Mouse (Mus musculus) ES-CJ7 (cell line): Measurements from ENCODE around the gene Lin9.
A peak's percentile ranks its signal among the peaks of the same experiment; 100 is the strongest.
"Not testable (repeated sequence)": the region's sequence is repeated elsewhere in the genome, so short reads cannot be mapped to it uniquely, and the experiment has no call there.

Source experiments
- DNase-seq: peaks from one replicate; pipeline ENCODE4 v3.0.0; 2011; ENCODE audit warnings: low read depth, low spot score

The Lin9 gene

DNA sequence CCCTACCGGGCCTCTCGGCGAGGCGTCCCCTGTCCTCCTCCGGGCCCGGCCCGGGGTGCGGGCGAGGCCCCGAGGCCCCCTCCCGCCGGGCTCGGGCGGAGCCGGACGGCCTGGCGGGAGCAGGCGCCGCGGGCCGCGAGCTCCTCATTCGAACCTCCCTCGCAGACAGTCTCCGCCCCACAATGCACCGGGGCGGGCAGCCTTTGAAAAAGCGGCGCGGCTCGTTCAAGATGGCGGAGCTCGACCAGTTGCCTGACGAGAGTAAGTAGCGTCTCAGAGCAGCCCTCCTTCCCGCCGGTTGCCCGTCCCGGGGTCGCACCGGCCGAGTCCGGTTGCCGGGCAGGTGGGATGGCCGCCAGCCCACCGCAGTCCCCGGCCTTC lies at the start of gene Lin9:
Gene Lin9, plus strand, starts transcription at position 14 of the 381 bp plus-strand sequence.
- peak; percentile 91 for DNase-seq

GRCm38 (mm10) chr1:180600578-180600977 lies 40.4 kb upstream of the Lin9 start:
- DNase-seq = no peak

DNA sequence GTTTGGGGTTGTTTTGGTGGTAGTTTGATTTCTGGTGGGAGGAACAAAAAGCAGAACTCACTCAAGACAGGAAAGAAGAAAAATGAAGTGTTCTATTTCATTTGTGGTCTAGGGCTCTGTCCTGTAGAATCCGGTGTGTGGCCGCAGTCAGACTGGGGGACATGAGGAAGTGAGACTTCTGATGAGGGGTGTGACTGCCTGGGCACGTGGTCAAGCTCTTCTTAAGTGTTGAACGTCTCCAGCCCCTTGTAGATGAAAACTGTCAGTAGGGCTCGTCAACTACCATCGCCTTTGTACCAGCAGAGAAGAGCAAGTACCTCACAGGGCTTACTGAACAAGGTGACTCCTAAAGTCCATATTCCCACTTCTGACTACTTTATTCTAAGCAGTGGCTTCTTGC lies 39.1 kb upstream of the Lin9 start:
- DNase-seq = no peak

DNA sequence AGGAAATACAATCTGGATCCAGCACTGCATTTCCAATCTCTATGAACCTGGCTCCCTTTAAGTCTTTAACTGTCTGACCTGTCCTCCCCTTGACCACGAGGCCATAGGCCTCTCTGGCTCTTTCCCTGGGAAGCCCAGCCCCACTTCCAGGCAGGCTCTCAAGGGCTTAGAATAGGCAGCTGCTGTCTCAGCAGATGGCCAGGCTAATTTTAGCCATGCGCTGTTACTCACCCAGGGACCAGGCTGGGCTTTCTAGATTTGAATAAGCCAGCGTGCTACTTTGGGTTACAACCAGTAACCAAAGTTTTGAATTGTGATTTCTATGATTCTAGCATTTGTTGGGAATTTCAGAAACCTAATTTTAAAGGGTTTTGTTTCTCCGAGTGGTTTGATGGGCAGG lies 36.4 kb upstream of the Lin9 start:
- DNase-seq = no peak

DNA sequence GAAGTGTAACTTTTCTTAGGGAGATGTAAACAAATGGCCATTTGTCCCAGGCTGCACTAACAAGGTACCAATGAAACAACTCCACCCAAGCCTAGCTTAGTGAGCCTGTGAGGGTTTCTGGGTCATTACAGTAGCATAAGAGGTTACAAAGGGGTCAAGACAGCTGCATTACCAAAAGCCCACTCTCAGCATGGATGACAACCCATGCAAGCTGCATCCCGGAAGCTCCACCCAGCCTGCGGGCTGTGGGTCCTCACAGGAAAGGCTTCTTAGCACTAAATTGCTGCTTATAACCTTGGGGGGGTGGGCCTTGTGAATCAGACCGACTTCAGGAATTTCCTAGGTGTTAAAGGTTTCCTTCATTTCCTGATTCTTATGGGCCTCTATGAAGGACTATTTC lies 34.8 kb upstream of the Lin9 start:
- DNase-seq = peak; percentile 77

GRCm38 (mm10) chr1:180606796-180607577 lies 34.0 kb upstream of the Lin9 start:
- peak; percentile 95 for DNase-seq

DNA sequence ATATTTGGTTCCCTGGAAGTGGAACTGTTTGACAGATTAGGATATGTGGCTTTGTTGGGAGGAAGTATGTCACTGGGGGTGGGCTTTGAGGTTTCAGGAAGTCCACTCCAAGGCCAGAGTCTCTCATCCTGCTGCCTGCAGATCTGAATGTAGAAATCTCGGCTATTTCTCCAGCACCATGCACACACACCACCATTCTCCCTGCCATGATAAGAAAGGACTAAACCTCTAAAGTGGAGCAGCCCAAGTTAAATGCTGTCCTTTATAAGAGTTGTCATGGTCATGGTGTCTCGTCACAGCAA lies 33.4 kb upstream of the Lin9 start:
- DNase-seq = no peak

- not testable (repeated sequence) for DNase-seq
These were observed 29.1 kb upstream of the Lin9 start for GRCm38 (mm10) chr1:180611842-180612241.

DNA sequence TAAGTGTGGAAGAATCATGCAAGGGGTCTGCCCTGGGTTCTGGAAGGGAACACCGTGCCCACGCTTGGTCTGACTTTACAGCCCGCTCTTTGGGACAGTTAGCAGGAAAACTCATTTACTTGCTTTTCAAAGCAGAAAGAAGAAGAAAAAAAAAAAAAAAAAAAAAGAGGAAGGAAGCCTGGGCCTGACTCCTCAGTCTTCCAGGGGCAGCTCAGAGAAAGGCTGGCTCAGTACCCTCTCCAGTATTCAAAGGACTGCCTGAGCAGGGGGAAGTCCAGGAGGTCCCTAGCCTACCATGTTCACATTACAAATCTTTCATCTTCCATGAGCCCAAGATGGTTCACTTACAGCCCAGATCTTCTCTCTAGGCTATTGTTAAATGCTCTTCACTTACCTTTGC lies 24.2 kb upstream of the Lin9 start:
- no peak for DNase-seq

- DNase-seq = no peak
These were observed 18.6 kb upstream of the Lin9 start for GRCm38 (mm10) chr1:180622389-180622788.

- peak; percentile 80 for DNase-seq
These were observed 17.0 kb upstream of the Lin9 start for GRCm38 (mm10) chr1:180623911-180624310.

DNA sequence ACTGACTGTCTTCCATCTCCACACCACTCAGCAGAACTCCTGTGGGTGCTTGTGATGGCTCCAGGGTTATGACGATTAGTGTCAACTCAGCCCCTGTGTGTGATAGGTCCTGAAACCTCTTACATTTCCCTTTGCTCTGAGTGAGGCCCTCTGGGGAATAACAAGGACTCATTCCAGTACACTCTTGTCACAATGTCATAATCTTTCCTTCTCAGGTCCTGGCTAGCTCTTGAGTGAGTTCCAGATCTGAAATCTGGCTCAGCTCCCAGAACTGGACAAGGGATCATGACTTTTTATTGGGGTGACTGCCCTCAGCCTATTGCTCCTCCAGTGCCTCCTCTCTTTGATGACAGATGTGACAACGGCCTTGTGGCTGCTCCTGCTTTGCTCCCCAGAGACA lies 14.8 kb upstream of the Lin9 start:
- DNase-seq = no peak

GRCm38 (mm10) chr1:180637796-180638195 lies 3.2 kb upstream of the Lin9 start:
- not testable (repeated sequence) for DNase-seq

- peak; percentile 57 for DNase-seq
These were observed 1.2 kb upstream of the Lin9 start for GRCm38 (mm10) chr1:180639416-180640401.

DNA sequence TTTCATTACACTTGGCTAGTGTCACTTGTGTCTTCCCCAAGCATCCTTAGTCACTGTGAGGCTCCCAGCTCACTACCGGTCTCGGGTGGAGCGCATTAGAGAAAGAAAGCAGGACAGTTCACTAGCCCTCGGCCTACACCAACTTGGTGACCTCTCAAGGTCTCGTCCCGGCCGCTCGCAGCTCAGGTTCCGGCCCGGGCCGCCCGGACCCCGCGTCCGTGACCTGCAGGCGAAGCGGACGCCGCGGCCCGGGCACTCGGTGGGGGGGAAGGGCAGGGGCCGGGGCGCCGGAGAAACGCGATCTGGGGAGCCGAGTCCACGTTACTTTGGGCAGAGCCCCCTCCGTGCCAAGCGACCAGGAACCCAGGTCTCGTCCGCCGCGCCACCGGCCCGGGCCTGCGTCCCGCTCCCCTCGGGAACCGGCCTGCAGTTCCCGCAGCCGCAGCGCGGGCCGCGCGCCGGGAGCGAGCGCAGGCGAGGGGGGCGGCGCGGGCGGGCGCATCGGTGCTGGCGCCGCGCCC lies 285 bp upstream of the Lin9 start:
- DNase-seq = peak; percentile 66

DNA sequence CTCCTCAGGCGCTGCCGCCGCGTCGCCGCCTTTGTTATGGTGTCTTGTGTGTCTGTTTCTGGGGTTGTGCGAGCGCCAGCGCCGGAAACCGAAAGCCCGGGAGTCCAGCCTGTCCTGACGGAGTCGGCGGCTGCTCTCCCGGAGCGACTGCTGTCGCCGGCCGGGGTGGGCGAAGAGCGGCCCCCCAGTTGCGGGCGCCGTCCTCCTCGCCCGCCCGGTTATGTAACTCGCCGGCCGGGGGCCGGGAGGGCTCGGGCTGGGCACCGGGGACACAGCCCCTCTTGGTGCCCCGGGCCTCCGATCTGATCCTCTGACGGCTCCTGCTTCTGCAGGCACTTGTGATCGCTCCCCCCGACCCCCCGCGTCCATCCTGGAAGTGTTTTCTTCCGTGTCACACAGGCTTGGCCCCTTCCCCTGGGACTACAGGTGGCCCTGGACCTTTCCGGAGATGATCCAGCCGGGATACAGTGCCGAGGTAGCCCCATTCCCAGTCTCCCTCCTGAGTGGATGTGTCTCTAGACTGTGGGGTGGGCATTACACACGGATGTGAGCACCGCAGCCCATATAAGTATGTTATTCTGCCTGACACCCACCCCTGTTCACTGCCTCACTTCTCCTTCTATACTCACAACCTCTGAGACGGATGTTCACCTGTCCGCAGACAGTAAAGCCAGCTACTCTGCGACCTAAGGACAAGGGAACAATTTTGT lies 723 bp downstream of the Lin9 start:
- peak; percentile 39 for DNase-seq

GRCm38 (mm10) chr1:180642228-180642564 lies 1.2 kb downstream of the Lin9 start:
- peak; percentile 55 for DNase-seq

GRCm38 (mm10) chr1:180691284-180691683 lies 50.3 kb downstream of the Lin9 start:
- DNase-seq = no peak

GRCm38 (mm10) chr1:180696626-180697352 lies 55.8 kb downstream of the Lin9 start, which contains the start of gene Mixl1:
TSS of gene Mixl1 (minus strand) at chr1:180697034.
- DNase-seq = peak; percentile 74

DNA sequence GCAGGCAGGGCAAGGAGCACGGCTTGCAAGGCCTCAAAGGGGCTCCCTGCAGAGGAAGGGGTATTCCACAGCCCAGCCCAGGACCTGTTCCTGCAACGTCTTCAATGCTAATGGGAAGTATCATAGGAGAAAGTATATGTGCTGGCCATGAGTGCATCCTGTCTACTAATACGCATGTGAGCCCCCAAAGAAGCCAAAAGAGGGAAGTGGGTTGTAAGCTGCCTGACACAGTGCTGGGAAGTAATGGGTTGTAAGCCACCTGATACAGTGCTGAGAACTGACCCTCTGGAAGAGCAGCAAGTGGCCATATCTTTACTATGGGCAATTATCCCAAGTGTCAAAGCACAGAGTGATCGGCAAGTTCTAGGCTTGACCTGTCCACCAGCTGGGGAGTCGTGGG lies 57.1 kb downstream of the Lin9 start:
- no peak for DNase-seq

DNA sequence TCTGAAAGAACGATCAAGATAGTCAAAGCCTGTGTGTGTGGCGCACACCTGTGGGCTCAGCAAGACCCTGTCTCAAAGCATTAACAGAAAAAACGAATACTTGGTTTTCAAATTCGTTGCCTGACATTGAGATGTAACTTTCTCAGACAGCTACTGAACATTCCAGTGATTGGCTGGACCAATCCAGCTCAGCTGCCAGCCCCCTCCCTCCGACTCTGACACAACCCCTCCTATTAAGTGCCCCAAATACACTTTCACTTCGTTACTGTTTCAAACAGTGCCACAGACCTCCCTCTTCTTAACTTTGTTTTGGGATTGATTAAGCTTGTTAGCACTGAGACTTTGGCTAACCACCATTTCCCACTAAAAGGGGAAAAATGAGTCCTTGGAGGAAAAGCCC lies 62.5 kb downstream of the Lin9 start:
- no peak for DNase-seq
